In genomic region chr17:80721670-80722069, GRCm38 (mm10) we compare ENCODE assay signal across 11 mouse cellular contexts. TPM values are rescaled to one million over a fixed set of nuclear protein-coding genes. Genes with fewer than 3 reads are reported as not detected.
DNase-seq lines count a peak whose midpoint lies in the region; ATAC-seq and TF ChIP-seq lines count a peak whose summit lies in the region.
"Had no signal": no experiment of that assay in that cellular context is flagged by ENCODE, and none has a peak within 500 bp of the region (broad histone marks: within the 10 kb centered on the region; RNA-seq: fewer than 3 reads in every experiment).

No protein-coding gene starts in this region.

- no peak overlapping the region for H3K4me3 ChIP-seq in heart, embryonic 13.5 days
- no peak overlapping the region for H3K4me3 ChIP-seq in stomach, embryonic 14.5 days (ENCODE audit: low read depth, low read length)
- no peak overlapping the region for H3K4me3 ChIP-seq in stomach, postnatal 0 days (ENCODE audit: low read depth, low read length)
- no peak overlapping the region for H3K4me3 ChIP-seq in hindbrain, embryonic 15.5 days
- no peak overlapping the region for H3K4me3 ChIP-seq in midbrain, embryonic 15.5 days
- H3K4me3 ChIP-seq in liver, embryonic 12.5 days: no peak overlapping the region

- H3K4me2 ChIP-seq in heart, embryonic 13.5 days: no peak overlapping the region
- no peak overlapping the region for H3K4me2 ChIP-seq in stomach, embryonic 14.5 days (replicated peaks; ENCODE audit: low read depth, low read length)
- H3K4me2 ChIP-seq in stomach, postnatal 0 days (replicated peaks; ENCODE audit: low read depth): no peak overlapping the region
- no peak overlapping the region for H3K4me2 ChIP-seq in hindbrain, embryonic 15.5 days
- H3K4me2 ChIP-seq in midbrain, embryonic 15.5 days: no peak overlapping the region
- no peak overlapping the region for H3K4me2 ChIP-seq in liver, embryonic 12.5 days

- peaks cover 87% of the 10 kb centered on the region for H3K4me1 ChIP-seq in heart, embryonic 13.5 days
- H3K4me1 ChIP-seq in stomach, embryonic 14.5 days (ENCODE audit: control insufficient read depth, insufficient read depth, low read length): peaks cover 14% of the 10 kb centered on the region
- H3K4me1 ChIP-seq in stomach, postnatal 0 days (replicated peaks; ENCODE audit: control insufficient read depth, insufficient read depth): 0 out of 2 replicates have a peak, but pooled peaks cover 2% of the 10 kb centered on the region
- H3K4me1 ChIP-seq in hindbrain, embryonic 15.5 days (replicated peaks): peaks cover 55% of the 10 kb centered on the region
- peaks cover 45% of the 10 kb centered on the region for H3K4me1 ChIP-seq in midbrain, embryonic 15.5 days
- peaks cover 7% of the 10 kb centered on the region; the same call in 1 of the 2 replicates for H3K4me1 ChIP-seq in liver, embryonic 12.5 days

- no peak overlapping the region for H3K9ac ChIP-seq in heart, embryonic 13.5 days
- no peak overlapping the region for H3K9ac ChIP-seq in stomach, embryonic 14.5 days (replicated peaks; ENCODE audit: low read depth, low read length)
- H3K9ac ChIP-seq in stomach, postnatal 0 days (ENCODE audit: low read length): no peak overlapping the region
- H3K9ac ChIP-seq in hindbrain, embryonic 15.5 days: no peak overlapping the region
- H3K9ac ChIP-seq in midbrain, embryonic 15.5 days: no peak overlapping the region
- H3K9ac ChIP-seq in liver, embryonic 12.5 days: no peak overlapping the region

- peaks cover 6% of the 10 kb centered on the region; the same call in 1 of the 2 replicates for H3K36me3 ChIP-seq in heart, embryonic 13.5 days
- no peaks in the 10 kb centered on the region for H3K36me3 ChIP-seq in stomach, embryonic 14.5 days (ENCODE audit: control insufficient read depth, insufficient read depth, low read length)
- no peaks in the 10 kb centered on the region for H3K36me3 ChIP-seq in stomach, postnatal 0 days (ENCODE audit: control insufficient read depth, insufficient read depth, low read length)
- H3K36me3 ChIP-seq in hindbrain, embryonic 15.5 days: no peaks in the 10 kb centered on the region
- H3K36me3 ChIP-seq in midbrain, embryonic 15.5 days (replicated peaks): no peaks in the 10 kb centered on the region
- 0 out of 2 replicates have a peak, but pooled peaks cover 4% of the 10 kb centered on the region for H3K36me3 ChIP-seq in liver, embryonic 12.5 days

- TF ChIP-seq EP300 in stomach, postnatal 0 days (optimal IDR thresholded peaks at IDR 0.05): no peak

- 44% methylated on average over 7 of the region's 7 CpGs for WGBS in heart, embryonic 13.5 days
- WGBS in stomach, embryonic 14.5 days: 49% methylated on average over 7 of the region's 7 CpGs
- 49% methylated on average over 7 of the region's 7 CpGs for WGBS in stomach, postnatal 0 days
- 71% methylated on average over 7 of the region's 7 CpGs for WGBS in hindbrain, embryonic 15.5 days
- 56% methylated on average over 7 of the region's 7 CpGs for WGBS in midbrain, embryonic 15.5 days
- 72% methylated on average over 7 of the region's 7 CpGs for WGBS in liver, embryonic 12.5 days (ENCODE audit: insufficient replicate concordance)

- DNase-seq in heart, adult 18-20 months: no peak
- DNase-seq in stomach, postnatal 0 days (ENCODE audit: low spot score): no peak
- no peak for DNase-seq in frontal cortex, adult 2 months (ENCODE audit: extremely low spot score in 1 of 2, low spot score in 1 of 2)
- DNase-seq: cerebellum, postnatal 36 days; heart, postnatal 10 days; kidney, adult 9 months had no signal

- no peaks in the 10 kb centered on the region for H3K27me3 ChIP-seq in heart, embryonic 13.5 days (replicated peaks)
- H3K27me3 ChIP-seq in stomach, embryonic 14.5 days (ENCODE audit: control insufficient read depth, insufficient read depth, low read length): no peaks in the 10 kb centered on the region
- H3K27me3 ChIP-seq in stomach, postnatal 0 days (ENCODE audit: control insufficient read depth, insufficient read depth, low read length): no peaks in the 10 kb centered on the region
- no peaks in the 10 kb centered on the region for H3K27me3 ChIP-seq in hindbrain, embryonic 15.5 days
- H3K27me3 ChIP-seq in midbrain, embryonic 15.5 days (replicated peaks): no peaks in the 10 kb centered on the region
- H3K27me3 ChIP-seq in liver, embryonic 12.5 days (replicated peaks): 0 out of 2 replicates have a peak, but pooled peaks cover 1% of the 10 kb centered on the region

- TF ChIP-seq CTCF in stomach, postnatal 0 days (IDR thresholded peaks at IDR 0.05; ENCODE audit: low read depth): no peak

- H3K9me3 ChIP-seq in heart, embryonic 13.5 days: no peaks in the 10 kb centered on the region; the same call in 1 of the 2 replicates
- H3K9me3 ChIP-seq in stomach, embryonic 14.5 days (ENCODE audit: control insufficient read depth, low read depth, low read length): no peaks in the 10 kb centered on the region
- no peaks in the 10 kb centered on the region for H3K9me3 ChIP-seq in stomach, postnatal 0 days (ENCODE audit: control insufficient read depth, low read length)
- H3K9me3 ChIP-seq in hindbrain, embryonic 15.5 days: no peaks in the 10 kb centered on the region
- no peaks in the 10 kb centered on the region for H3K9me3 ChIP-seq in midbrain, embryonic 15.5 days
- no peaks in the 10 kb centered on the region for H3K9me3 ChIP-seq in liver, embryonic 12.5 days (replicated peaks)

- H3K27ac ChIP-seq in heart, embryonic 13.5 days (replicated peaks): 0 out of 2 replicates have a peak overlapping the region, but pooled peaks have one; percentile 16
- 0 out of 2 replicates have a peak overlapping the region, but pooled peaks have one; percentile 22 for H3K27ac ChIP-seq in stomach, embryonic 14.5 days (ENCODE audit: low read length)
- no peak overlapping the region for H3K27ac ChIP-seq in stomach, postnatal 0 days (replicated peaks)
- no peak overlapping the region for H3K27ac ChIP-seq in hindbrain, embryonic 15.5 days (replicated peaks)
- H3K27ac ChIP-seq in midbrain, embryonic 15.5 days: no peak overlapping the region
- no peak overlapping the region for H3K27ac ChIP-seq in liver, embryonic 12.5 days

- no peak for ATAC-seq in heart, embryonic 13.5 days (ENCODE audit: extremely low read depth, insufficient number of reproducible peaks, low FRiP score, low TSS enrichment)
- no peak for ATAC-seq in stomach, embryonic 14.5 days (ENCODE audit: insufficient number of reproducible peaks, insufficient read depth, low FRiP score, low read depth)
- ATAC-seq in stomach, postnatal 0 days (ENCODE audit: low FRiP score, low TSS enrichment): no peak
- 0 out of 2 replicates have a peak, but pooled peaks have one; percentile 32 for ATAC-seq in hindbrain, embryonic 15.5 days (ENCODE audit: low FRiP score, low read depth)
- peak; percentile 62; the same call in 1 of the 2 replicates for ATAC-seq in midbrain, embryonic 15.5 days (replicated peaks)
- no peak for ATAC-seq in liver, embryonic 12.5 days

RNA-seq across cellular contexts. Expression of gene Map4k3, which starts 6.6 kb away (rescaled TPM):
- polyA plus RNA-seq in heart, embryonic 13.5 days (2015; fragmentation: Nextera tagmentation; extraction: Ambion mirVana): 15.1 and 17.0 TPM in 2 replicates
- 10 to 100 TPM; 22.1 to 24.5 TPM for total RNA-seq in heart, adult 18-20 months (2021)
- 39.5 and 42.5 TPM in 2 replicates for polyA plus RNA-seq in stomach, embryonic 14.5 days (2014; fragmentation: Nextera tagmentation; extraction: Ambion mirVana)
- polyA plus RNA-seq in stomach, postnatal 0 days (2015; fragmentation: Nextera tagmentation; extraction: Ambion mirVana): 16.9 and 18.1 TPM in 2 replicates
- 25.4 TPM in 2 replicates for polyA plus RNA-seq in hindbrain, embryonic 15.5 days (2015; fragmentation: Nextera tagmentation; extraction: Ambion mirVana)
- 26.5 and 26.8 TPM in 2 replicates for polyA plus RNA-seq in midbrain, embryonic 15.5 days (2015; fragmentation: Nextera tagmentation; extraction: Ambion mirVana)
- 39.9 and 41.4 TPM in 2 replicates for polyA plus RNA-seq in frontal cortex, adult 2 months (2012; rRNA removed)
- polyA plus RNA-seq in liver, embryonic 12.5 days (2016; fragmentation: Nextera tagmentation; extraction: Ambion mirVana): 5.8 and 6.3 TPM in 2 replicates

Comparison
In these comparisons a context has a peak if more than half of its experiments do, and no peak if none do; other contexts are left out.
1. H3K27ac ChIP-seq: peak in heart, embryonic 13.5 days (single experiment) and stomach, embryonic 14.5 days (single experiment); none in stomach, postnatal 0 days (single experiment), hindbrain, embryonic 15.5 days (single experiment), midbrain, embryonic 15.5 days (single experiment) and liver, embryonic 12.5 days (single experiment).
2. ATAC-seq: peak in hindbrain, embryonic 15.5 days (single experiment) and midbrain, embryonic 15.5 days (single experiment); none in heart, embryonic 13.5 days (single experiment), stomach, embryonic 14.5 days (single experiment), stomach, postnatal 0 days (single experiment) and liver, embryonic 12.5 days (single experiment).